Mouse (Mus musculus): ENCODE results near the gene Atp23.

GRCm38 (mm10) chr10:126945531-126945930 lies 44.4 kb upstream of the Atp23 start:
- TF ChIP-seq CTCF (IDR thresholded peaks at IDR 0.05; ENCODE audit: low read depth, low read length): no peak
- TF ChIP-seq POLR2A (IDR thresholded peaks at IDR 0.05; ENCODE audit: borderline replicate concordance, low read depth, low read length): no peak
